Comparison of ENCODE assay signal across 9 mouse cellular contexts in the genomic region with DNA sequence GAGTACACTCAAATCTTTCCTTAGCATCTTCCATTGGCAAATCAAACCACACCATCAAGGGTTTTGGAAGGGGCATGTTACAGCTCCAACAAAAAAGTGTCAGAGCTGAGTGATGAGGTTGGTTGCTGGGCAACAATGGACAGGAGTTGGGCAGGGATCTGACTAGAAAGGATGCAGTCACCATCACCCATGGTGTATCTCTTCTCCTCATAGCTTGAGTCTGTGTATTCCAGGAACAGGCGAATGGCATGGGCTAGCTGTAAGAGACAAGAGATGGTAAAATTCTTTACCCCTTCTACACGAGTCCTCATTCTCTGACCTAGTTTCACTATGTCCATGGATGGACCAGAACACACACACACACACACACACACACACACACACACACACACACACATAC. TPM values are rescaled to one million over a fixed set of nuclear protein-coding genes. Genes with fewer than 3 reads are reported as not detected.
DNase-seq lines count a peak whose midpoint lies in the region; ATAC-seq and TF ChIP-seq lines count a peak whose summit lies in the region.
"Had no signal": no experiment of that assay in that cellular context is flagged by ENCODE, and none has a peak within 500 bp of the region (broad histone marks: within the 10 kb centered on the region; RNA-seq: fewer than 3 reads in every experiment).

No protein-coding gene starts in this region.

- no peaks in the 10 kb centered on the region for H3K9me3 ChIP-seq in kidney, postnatal 0 days (replicated peaks; ENCODE audit: low read length)
- no peaks in the 10 kb centered on the region for H3K9me3 ChIP-seq in embryonic facial prominence, embryonic 13.5 days
- H3K9me3 ChIP-seq in hindbrain, embryonic 16.5 days (ENCODE audit: control insufficient read depth, low read length) = no peaks in the 10 kb centered on the region
- no peaks in the 10 kb centered on the region for H3K9me3 ChIP-seq in midbrain, embryonic 15.5 days

- H3K4me1 ChIP-seq in kidney, postnatal 0 days (replicated peaks; ENCODE audit: insufficient read depth, low read length) = no peaks in the 10 kb centered on the region
- 0 out of 2 replicates have a peak, but pooled peaks cover 6% of the 10 kb centered on the region for H3K4me1 ChIP-seq in embryonic facial prominence, embryonic 13.5 days
- peaks cover 12% of the 10 kb centered on the region for H3K4me1 ChIP-seq in hindbrain, embryonic 16.5 days (ENCODE audit: control insufficient read depth, insufficient read depth, low read depth, low read length)
- H3K4me1 ChIP-seq in midbrain, embryonic 15.5 days = peaks cover 24% of the 10 kb centered on the region

- no peak for TF ChIP-seq CTCF in kidney, postnatal 0 days (IDR thresholded peaks at IDR 0.05; ENCODE audit: low read depth)

- H3K27ac ChIP-seq in kidney, postnatal 0 days = no peak overlapping the region
- 0 out of 2 replicates have a peak overlapping the region, but pooled peaks have one; percentile 60 for H3K27ac ChIP-seq in embryonic facial prominence, embryonic 13.5 days
- peak overlapping the region; percentile 72 for H3K27ac ChIP-seq in hindbrain, embryonic 16.5 days (ENCODE audit: low read depth, low read length)
- H3K27ac ChIP-seq in midbrain, embryonic 15.5 days = peak overlapping the region; percentile 80

- no peak for DNase-seq in kidney, postnatal 0 days (ENCODE audit: low spot score)
- no peak for DNase-seq in kidney, postnatal 4 days
- no peak for DNase-seq in ovary, postnatal 10 days (ENCODE audit: low spot score)
- DNase-seq in layer of hippocampus, adult 11-12 months (ENCODE audit: low spot score) = no peak
- no peak for DNase-seq in left cerebral cortex, adult 11 months (ENCODE audit: low spot score)

- H3K9ac ChIP-seq in kidney, postnatal 0 days (ENCODE audit: low read depth, low read length) = no peak overlapping the region
- peak overlapping the region; percentile 60; the same call in 1 of the 2 replicates for H3K9ac ChIP-seq in embryonic facial prominence, embryonic 13.5 days
- no peak overlapping the region; the same call in 1 of the 2 replicates for H3K9ac ChIP-seq in hindbrain, embryonic 16.5 days (ENCODE audit: low read depth, low read length)
- no peak overlapping the region for H3K9ac ChIP-seq in midbrain, embryonic 15.5 days

- no peak for ATAC-seq in kidney, postnatal 0 days (replicated peaks; ENCODE audit: low FRiP score, low read depth)
- no peak; the same call in 1 of the 2 replicates for ATAC-seq in embryonic facial prominence, embryonic 13.5 days (ENCODE audit: insufficient number of reproducible peaks, insufficient read depth, low FRiP score, low TSS enrichment, low read depth)
- ATAC-seq in hindbrain, embryonic 16.5 days = no peak
- peak; percentile 48; the same call in 1 of the 2 replicates for ATAC-seq in midbrain, embryonic 15.5 days (replicated peaks)

- WGBS in kidney, postnatal 0 days = 67% methylated on average over 2 of the region's 2 CpGs
- 73% methylated on average over 2 of the region's 2 CpGs for WGBS in embryonic facial prominence, embryonic 13.5 days
- WGBS in hindbrain, embryonic 16.5 days = 51% methylated on average over 2 of the region's 2 CpGs
- 44% methylated on average over 2 of the region's 2 CpGs for WGBS in midbrain, embryonic 15.5 days

- no peaks in the 10 kb centered on the region for H3K36me3 ChIP-seq in kidney, postnatal 0 days (ENCODE audit: insufficient read depth, low read length)
- no peaks in the 10 kb centered on the region for H3K36me3 ChIP-seq in embryonic facial prominence, embryonic 13.5 days
- no peaks in the 10 kb centered on the region for H3K36me3 ChIP-seq in hindbrain, embryonic 16.5 days (ENCODE audit: control insufficient read depth, insufficient read depth, low read length)
- H3K36me3 ChIP-seq in midbrain, embryonic 15.5 days (replicated peaks) = no peaks in the 10 kb centered on the region

- no peaks in the 10 kb centered on the region for H3K27me3 ChIP-seq in kidney, postnatal 0 days (ENCODE audit: insufficient read depth, low read length)
- no peaks in the 10 kb centered on the region for H3K27me3 ChIP-seq in embryonic facial prominence, embryonic 13.5 days
- H3K27me3 ChIP-seq in hindbrain, embryonic 16.5 days (replicated peaks; ENCODE audit: control insufficient read depth, insufficient read depth, low read length) = no peaks in the 10 kb centered on the region
- no peaks in the 10 kb centered on the region for H3K27me3 ChIP-seq in midbrain, embryonic 15.5 days (replicated peaks)
- H3K27me3 ChIP-seq: Patski had no signal

- H3K4me3 ChIP-seq in kidney, postnatal 0 days (replicated peaks; ENCODE audit: low read depth, low read length) = peak overlapping the region; percentile 15; the same call in 1 of the 2 replicates
- H3K4me3 ChIP-seq in embryonic facial prominence, embryonic 13.5 days = peak overlapping the region; percentile 36
- peak overlapping the region; percentile 26 for H3K4me3 ChIP-seq in hindbrain, embryonic 16.5 days (ENCODE audit: low read length)
- peak overlapping the region; percentile 31 for H3K4me3 ChIP-seq in midbrain, embryonic 15.5 days

- H3K4me2 ChIP-seq in kidney, postnatal 0 days (ENCODE audit: low read length) = peak overlapping the region; percentile 36
- peak overlapping the region; percentile 57 for H3K4me2 ChIP-seq in embryonic facial prominence, embryonic 13.5 days
- H3K4me2 ChIP-seq in hindbrain, embryonic 16.5 days (ENCODE audit: low read length) = peak overlapping the region; percentile 53
- peak overlapping the region; percentile 45 for H3K4me2 ChIP-seq in midbrain, embryonic 15.5 days

RNA-seq across cellular contexts. Expression of a gene that starts 0.5 kb away (rescaled TPM):
- polyA plus RNA-seq in kidney, postnatal 0 days (2015; fragmentation: Nextera tagmentation; extraction: Ambion mirVana) = 17.7 and 18.3 TPM in 2 replicates
- 30.6 and 31.3 TPM in 2 replicates for polyA plus RNA-seq in embryonic facial prominence, embryonic 13.5 days (2015; fragmentation: Nextera tagmentation; extraction: Ambion mirVana)
- 41.8 and 43.2 TPM in 2 replicates for polyA plus RNA-seq in hindbrain, embryonic 16.5 days (2015; fragmentation: Nextera tagmentation; extraction: Ambion mirVana)
- 63.6 and 73.0 TPM in 2 replicates for polyA plus RNA-seq in midbrain, embryonic 15.5 days (2015; fragmentation: Nextera tagmentation; extraction: Ambion mirVana)

RNA-seq across cellular contexts. Expression of a gene that starts 12.4 kb away (rescaled TPM):
- polyA plus RNA-seq in kidney, postnatal 0 days (2015; fragmentation: Nextera tagmentation; extraction: Ambion mirVana) = 8.5 and 8.8 TPM in 2 replicates
- 10.7 and 13.5 TPM in 2 replicates for polyA plus RNA-seq in embryonic facial prominence, embryonic 13.5 days (2015; fragmentation: Nextera tagmentation; extraction: Ambion mirVana)
- 10.5 and 10.6 TPM in 2 replicates for polyA plus RNA-seq in hindbrain, embryonic 16.5 days (2015; fragmentation: Nextera tagmentation; extraction: Ambion mirVana)
- polyA plus RNA-seq in midbrain, embryonic 15.5 days (2015; fragmentation: Nextera tagmentation; extraction: Ambion mirVana) = 17.5 and 18.9 TPM in 2 replicates

RNA-seq across cellular contexts. Expression of a gene that starts 35.5 kb away (rescaled TPM):
- 246 and 258 TPM in 2 replicates for polyA plus RNA-seq in kidney, postnatal 0 days (2015; fragmentation: Nextera tagmentation; extraction: Ambion mirVana)
- 250 and 275 TPM in 2 replicates for polyA plus RNA-seq in embryonic facial prominence, embryonic 13.5 days (2015; fragmentation: Nextera tagmentation; extraction: Ambion mirVana)
- polyA plus RNA-seq in hindbrain, embryonic 16.5 days (2015; fragmentation: Nextera tagmentation; extraction: Ambion mirVana) = 270 and 292 TPM in 2 replicates
- polyA plus RNA-seq in midbrain, embryonic 15.5 days (2015; fragmentation: Nextera tagmentation; extraction: Ambion mirVana) = 214 and 222 TPM in 2 replicates

RNA-seq across cellular contexts. Expression of a gene that starts 37.9 kb away (rescaled TPM):
- 0.14 and 0.17 TPM in 2 replicates for polyA plus RNA-seq in kidney, postnatal 0 days (2015; fragmentation: Nextera tagmentation; extraction: Ambion mirVana)
- 0.28 TPM in 1 of 2 replicates, not detected in the other for polyA plus RNA-seq in embryonic facial prominence, embryonic 13.5 days (2015; fragmentation: Nextera tagmentation; extraction: Ambion mirVana)
- not detected in 2 replicates for polyA plus RNA-seq in hindbrain, embryonic 16.5 days (2015; fragmentation: Nextera tagmentation; extraction: Ambion mirVana)
- polyA plus RNA-seq in midbrain, embryonic 15.5 days (2015; fragmentation: Nextera tagmentation; extraction: Ambion mirVana) = 0.25 TPM in 1 of 2 replicates, not detected in the other
- polyA plus RNA-seq: Patski had no signal

RNA-seq across cellular contexts. Expression of a gene that starts 54.1 kb away (rescaled TPM):
- polyA plus RNA-seq in kidney, postnatal 0 days (2015; fragmentation: Nextera tagmentation; extraction: Ambion mirVana) = 0.13 TPM in 1 of 2 replicates, not detected in the other
- 0.98 TPM in 1 of 2 replicates, not detected in the other for polyA plus RNA-seq in embryonic facial prominence, embryonic 13.5 days (2015; fragmentation: Nextera tagmentation; extraction: Ambion mirVana)
- not detected in 2 replicates for polyA plus RNA-seq in hindbrain, embryonic 16.5 days (2015; fragmentation: Nextera tagmentation; extraction: Ambion mirVana)
- polyA plus RNA-seq in midbrain, embryonic 15.5 days (2015; fragmentation: Nextera tagmentation; extraction: Ambion mirVana) = 0.09 TPM in 1 of 2 replicates, not detected in the other
- polyA plus RNA-seq: Patski had no signal
